Mouse (Mus musculus) regulatory T cell (primary cell): ENCODE data around the gene Gpr160.

ENCODE experiments used
- in situ Hi-C: fragments of 300-600 bp; cut with MboI, MseI; formaldehyde crosslinking; loops from one replicate; pipeline ENCODE4 v1.15.1; 2025; ENCODE audit warnings: high pct_unique_total_duplicates

The Gpr160 gene

DNA sequence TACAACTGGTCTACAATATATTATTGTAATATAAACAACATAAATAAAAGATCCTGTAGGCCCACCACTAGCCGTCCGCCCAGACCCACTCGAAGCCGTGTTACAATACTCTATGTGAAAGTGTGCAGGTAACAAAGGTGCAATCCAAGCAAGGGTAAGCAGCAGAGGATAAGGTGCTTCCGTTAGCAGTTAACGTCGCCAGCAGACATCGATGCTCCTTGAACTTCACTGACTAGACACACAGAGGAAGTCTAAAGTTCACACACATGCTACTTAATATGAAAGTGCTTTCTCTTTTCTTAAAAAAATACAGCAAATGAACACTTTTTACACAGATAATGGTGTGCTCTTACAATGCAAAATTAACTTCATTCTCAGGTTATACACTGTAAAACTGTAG is 43.7 kb downstream of the Gpr160 start:
- in situ Hi-C loops, result loop anchor here (5.0 kb wide), 1 partner anchor 38 kb away; no protein-coding TSS in a partner anchor

DNA sequence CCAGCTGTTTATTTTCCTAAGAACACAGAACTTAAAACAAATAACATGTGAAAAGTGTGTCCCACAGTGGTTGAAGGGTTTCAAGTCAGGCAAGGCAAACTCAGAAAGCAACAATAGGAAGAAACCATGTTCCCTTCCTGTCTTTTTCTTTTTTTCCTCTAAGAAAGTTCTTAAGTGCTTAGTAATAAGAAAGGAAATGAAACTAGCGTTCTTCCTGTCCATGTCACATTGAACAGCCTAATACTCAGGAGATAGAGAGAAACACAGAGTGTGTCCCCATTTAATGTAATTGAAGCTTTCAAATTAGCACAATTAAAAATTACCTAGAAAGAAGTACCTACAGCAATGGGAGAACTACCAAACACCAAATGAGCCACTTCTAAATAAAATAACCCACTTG is 48.9 kb downstream of the Gpr160 start:
- in situ Hi-C loops, result no loop called here

DNA sequence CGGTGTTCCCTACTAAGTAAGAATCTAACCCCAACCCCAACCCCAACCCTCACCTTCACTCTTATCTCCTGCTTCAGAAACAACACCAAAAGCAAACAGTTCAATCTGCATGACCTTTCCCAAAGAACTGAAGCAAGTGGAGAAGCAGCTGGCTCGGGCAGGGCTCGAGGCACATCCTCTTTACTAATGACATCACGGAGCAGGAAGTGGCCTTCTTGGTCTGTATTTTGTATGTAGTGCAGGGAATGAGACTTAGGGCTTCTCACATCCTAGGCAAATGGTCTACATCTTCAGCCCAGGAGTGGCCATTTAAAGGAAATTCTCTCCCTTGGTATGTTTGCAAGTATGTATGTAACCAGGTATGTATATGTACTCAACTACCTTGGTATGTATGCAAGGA is 61.4 kb downstream of the Gpr160 start:
- in situ Hi-C loops, result no loop called here

DNA sequence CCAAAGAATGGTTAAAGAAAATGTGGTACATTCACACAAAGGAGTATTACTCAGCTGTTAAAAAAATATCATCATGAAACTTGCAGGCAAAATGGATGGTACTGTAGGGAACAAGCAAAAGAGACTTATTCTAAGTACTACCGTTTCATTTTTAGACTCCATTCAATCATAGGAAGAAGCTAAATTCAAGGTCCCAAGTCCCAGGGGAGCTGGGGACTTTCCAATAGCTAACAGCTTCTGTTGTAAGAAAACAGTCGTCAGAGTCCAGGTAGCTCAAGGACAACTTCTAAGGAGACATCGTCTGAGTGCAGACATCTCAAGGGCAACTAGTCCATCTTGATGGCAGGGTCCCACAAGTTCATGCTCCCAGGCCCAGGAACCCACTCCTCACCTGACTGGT is 71.9 kb downstream of the Gpr160 start:
- in situ Hi-C loops, result no loop called here

DNA sequence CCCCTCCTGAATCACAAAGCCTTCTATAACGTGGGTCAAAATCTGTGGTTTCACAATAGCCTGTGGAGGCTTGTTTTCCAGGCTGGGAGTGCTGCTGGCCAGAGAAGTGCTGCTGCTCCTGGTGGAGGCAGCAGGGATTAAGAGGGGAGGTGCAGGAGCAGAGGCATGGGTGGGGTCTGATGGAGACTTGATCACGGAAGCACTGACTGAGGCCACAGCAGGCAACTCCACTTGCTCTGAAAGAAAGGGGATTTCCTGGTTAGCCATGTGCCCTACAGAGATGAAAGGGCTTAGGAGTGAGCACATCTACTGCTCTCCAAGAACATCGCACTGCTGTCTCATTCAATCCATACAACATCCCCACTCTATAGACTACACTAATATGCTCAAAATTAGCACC is 74.1 kb downstream of the Gpr160 start:
- in situ Hi-C loops, result no loop called here

DNA sequence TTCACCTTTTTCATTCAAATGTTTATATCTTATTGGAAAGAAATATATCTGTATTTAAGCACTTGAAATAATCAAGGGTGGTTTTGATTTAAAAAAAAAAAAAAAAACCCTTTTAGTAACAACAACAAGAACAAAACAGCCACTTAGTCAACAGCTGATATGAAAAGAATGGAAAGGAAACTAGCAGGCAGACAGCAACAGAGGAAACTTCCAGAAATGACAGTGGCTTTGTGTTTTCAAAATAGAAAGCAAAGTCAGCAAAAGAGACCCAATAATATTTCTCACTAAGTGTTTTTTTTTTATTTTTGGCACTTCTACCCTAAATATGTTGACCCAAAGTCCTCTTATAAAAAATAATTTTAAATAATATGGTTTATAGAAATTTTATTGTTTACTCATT is 78.6 kb downstream of the Gpr160 start:
- in situ Hi-C loops, result no loop called here
